Mouse (Mus musculus): ENCODE data around the gene Arhgap32.
"Not testable (repeated sequence)": the region's sequence is repeated elsewhere in the genome, so short reads cannot be mapped to it uniquely, and the experiment has no call there.

Arhgap32 gene

DNA sequence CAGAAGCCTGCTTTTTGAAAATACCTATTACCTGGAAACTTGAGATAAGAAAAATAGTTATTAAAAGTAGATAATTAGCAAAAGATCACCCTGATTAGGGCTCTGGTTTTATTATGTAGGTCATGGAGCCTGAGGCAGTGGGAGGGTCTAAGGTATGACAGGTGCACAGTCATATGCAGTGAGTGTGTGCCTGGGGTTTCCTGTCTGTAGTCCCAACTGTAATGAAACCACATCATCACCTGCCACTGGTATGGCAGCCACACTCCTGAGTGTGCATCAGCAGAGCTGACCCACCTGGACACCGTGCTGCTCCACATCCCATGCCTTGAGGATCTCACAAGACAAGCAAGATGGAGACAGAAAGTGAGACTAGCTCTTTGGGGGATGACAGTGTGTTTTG, at the start of gene Arhgap32:
Arhgap32 (plus strand) TSS at position 351 of the 400 bp plus-strand sequence.
- peak in 1 of 2 experiments; percentile 12 for DNase-seq

DNA sequence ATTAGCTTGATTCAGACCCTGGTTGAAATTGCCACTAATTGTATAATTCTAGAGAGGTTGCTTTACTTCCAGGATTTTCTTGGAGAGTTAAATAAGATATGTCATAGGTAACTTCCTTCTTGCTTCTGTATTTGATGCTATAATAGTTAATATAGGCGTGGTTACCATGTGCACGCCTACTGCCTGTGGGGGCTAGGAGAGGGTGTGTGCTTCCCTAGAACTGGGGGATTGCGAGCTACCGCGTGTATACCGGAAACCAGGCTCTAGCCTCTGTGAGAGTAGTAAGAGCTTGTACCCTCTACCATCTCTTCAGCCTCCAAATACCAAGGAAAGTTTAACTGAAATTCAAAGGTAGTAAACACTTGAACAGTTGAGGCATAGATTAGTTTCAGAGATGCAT, 43.2 kb upstream of the Arhgap32 start:
- DNase-seq, result no peak

GRCm38 (mm10) chr9:32088106-32088776, 27.7 kb upstream of the Arhgap32 start:
- no peak for DNase-seq

DNA sequence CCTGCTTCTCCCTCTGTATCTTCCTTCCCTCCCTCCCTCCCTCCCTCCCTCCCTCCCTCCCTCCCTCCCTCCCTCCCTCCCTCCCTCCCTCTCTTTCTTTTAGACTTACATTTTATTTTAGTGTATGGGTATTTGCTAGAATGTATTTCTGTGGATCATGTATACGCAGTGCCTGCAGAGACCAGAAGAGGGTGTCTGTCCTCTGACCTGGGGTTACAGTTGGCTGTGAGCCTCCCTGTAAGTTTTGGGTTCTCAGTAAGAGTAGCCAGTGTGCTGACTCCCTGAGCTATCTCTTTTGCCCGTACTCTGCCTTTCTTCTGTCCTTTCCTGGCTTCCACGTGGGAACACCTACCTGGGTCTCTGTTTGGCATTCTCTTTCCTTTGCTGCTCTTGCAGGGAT, 27.1 kb upstream of the Arhgap32 start:
- DNase-seq, result no peak

DNA sequence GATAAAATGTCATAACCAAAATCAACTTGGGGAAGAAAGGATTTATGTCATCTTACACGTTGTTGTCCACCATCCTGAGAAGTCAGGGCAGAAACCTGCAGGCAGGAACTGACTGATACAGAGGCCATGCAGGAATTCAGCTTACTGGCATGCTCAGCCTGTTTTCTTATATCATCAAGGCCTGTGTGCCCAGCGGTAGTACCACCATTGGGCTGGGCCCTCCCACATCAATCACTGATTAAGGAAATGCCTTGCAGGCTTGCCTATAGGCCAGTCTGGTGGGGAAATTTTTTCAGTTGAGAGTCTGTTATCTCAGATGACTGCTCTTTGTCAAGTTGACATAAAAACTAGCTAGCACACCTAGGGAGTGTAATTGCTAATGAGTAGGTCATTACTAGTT, 22.5 kb upstream of the Arhgap32 start:
- no peak for DNase-seq

DNA sequence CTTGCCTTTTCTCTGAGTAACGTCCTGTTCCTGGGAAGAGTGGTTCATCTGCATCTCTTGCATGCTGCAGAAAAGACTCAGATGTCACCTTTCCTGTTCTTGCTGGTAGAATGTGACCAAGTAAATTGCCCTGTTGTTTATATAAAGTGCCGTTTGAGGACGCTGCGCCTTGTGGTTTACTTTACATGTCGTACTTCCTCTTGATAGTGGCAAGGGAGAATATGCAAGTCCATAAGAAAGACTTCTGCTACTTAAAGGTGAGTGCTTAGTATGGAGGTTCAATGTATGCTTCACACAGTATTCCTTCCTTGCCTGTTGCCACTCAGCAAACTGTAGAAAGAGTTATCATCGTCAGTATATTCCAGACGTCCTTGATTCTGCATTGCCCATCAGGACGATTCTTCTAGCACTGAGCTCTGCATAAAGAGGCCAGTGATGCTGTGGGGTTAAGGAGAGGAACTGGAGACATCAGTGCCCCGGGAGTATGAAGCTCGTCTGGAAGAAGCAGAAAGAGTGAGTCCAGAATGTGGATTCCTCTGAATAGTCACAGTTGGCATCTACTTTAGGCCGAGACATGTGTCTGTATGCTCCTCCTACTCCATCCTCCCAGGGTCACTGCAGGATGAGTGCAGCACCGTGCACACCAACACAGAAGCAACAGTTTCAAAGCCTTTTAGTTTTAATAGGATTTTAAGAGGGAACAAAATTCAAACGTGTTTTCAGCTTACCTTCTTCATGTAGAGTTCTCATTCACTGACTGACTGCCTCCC, 21.4 kb upstream of the Arhgap32 start:
- no peak for DNase-seq

DNA sequence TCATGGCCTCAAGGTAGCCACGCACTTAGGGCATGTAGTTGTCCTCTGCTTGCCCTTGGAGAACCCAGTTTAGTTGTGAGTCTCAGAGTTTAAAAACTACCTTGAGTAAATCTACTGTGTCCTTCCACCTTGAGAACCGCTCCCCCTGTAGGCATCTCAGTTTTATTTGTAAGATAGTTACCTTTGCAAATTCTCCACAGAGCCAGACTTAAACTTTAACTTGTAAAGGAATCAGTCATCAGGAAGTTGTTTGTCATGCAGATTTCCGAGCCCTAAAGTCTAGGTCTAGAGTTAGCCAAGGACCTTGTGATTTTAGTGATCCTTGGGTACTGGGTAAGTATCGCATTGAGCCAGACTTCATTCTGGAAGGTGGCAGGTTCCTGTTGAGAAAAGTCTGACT, 20.4 kb upstream of the Arhgap32 start:
- DNase-seq, result no peak

DNA sequence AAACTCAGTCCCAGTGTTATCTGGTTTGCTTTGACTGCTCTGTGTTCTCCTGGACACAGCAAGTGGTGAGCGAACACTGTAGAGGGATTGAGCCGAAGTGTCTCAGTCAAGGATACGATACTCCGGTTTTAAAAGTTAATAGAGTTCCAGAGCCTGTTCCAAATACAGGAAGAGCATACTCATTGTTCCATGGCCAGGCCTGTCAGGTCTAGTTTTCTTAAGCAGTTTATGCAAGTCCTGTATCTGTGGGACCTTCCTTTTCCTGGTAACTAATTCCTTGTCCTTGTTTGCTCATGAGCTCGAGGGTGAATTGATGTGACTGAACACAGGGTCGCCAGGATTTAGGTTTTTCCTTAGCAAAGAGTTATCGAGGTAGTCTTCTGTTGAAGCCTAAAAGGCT, 19.4 kb upstream of the Arhgap32 start:
- no peak for DNase-seq

- DNase-seq, result no peak
Measured at GRCm38 (mm10) chr9:32097123-32097522, 18.8 kb upstream of the Arhgap32 start.

DNA sequence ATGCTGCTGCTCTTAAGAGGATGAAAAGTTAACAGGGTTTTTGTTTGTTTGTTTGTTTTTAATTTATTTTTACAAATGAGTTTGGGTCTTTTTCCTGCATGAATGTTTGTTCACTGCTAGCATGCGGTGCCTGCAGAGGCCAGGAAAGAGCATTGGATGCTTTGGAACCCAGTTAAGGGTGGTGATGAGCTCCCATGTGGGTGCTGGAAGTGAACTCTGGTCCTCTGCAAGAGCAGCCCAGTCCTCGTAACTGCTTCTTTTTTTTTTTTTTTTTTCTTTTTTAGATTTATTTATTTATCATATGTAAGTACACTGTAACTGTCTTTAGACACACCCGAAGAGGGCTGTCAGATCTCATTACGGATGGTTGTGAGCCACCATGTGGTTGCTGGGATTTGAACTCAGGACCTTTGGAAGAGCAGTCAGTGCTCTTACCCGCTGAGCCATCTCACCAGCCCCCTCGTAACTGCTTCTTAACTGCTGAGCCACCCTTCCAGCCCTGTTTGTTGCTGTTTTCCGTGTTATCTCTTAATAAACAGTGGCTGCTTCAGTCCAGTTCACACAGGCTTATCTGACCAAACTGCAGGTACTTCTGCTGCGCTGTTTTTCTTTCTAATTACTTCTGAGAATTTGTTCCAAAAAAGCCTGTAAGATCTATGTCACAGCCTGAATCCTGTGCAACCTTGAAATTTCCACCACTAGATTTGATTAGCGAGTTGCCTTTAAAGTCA, 17.3 kb upstream of the Arhgap32 start:
- no peak for DNase-seq

DNA sequence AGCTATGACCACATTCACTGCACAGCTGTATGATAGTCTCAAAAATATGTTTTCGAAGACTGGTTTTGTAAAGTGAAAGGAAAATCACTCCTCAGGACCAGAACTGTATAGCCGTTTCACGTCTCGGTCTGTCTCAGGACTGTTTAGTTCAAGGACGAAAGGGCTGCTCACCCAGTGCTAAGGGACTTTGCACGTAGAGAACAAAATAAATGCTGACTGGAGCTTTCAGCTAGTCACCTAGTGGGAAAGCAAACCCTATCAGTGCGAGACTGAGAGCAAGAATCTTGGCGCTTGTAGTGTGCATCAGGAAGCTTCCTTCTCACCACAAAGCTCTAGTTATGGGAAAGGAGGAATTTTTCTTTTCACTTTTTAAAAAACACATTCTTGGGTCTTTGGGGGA, 15.4 kb upstream of the Arhgap32 start:
- no peak for DNase-seq

GRCm38 (mm10) chr9:32101488-32101887, 14.4 kb upstream of the Arhgap32 start:
- DNase-seq, result no peak

- no peak for DNase-seq
Measured at GRCm38 (mm10) chr9:32104670-32105069, 11.3 kb upstream of the Arhgap32 start.

DNA sequence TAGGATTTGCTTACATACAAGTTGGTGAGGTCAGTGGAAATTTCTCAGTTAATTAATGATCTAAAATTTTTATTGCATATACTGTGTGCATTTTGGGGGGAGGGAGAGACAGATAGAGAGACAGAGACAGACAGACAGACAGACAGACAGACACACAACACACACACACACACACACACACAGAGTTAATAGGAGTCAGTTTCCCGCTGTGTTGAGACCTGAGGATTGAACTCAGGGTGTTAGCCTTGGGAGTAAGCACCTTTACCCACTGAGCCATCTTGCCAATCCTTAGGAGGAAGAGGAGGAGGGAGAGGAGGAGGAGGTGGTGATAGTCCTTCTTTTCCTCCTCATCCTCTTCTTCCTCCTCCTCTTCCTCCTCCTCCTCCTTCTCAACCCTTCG, 5.6 kb upstream of the Arhgap32 start:
- DNase-seq, result no peak

- DNase-seq, result no peak
Measured at GRCm38 (mm10) chr9:32116272-32116671, 336 bp downstream of the Arhgap32 start.

- DNase-seq, result no peak
Measured at GRCm38 (mm10) chr9:32117876-32118275, 1.9 kb downstream of the Arhgap32 start.

DNA sequence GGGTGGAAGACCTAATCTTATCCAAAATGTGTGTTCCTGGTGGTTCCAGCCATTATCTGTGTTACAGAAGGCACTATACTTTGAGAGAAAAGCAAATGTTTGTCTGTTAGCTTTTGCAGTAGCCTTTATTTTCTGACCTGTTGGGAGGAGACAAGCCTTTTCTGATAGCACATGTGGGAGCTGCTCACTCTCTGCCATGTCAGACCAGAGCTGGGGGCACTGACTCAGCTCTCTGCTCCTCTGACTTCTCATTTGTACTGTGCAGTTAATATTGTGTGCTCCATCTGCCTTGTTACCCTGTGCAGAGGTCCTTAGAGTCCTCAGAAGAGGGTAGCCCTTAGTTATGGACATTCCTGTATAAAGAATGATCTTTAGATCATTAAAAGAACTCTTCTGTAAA, 2.5 kb downstream of the Arhgap32 start:
- DNase-seq, result no peak

- no peak for DNase-seq
Measured at GRCm38 (mm10) chr9:32119586-32119985, 3.6 kb downstream of the Arhgap32 start.

DNA sequence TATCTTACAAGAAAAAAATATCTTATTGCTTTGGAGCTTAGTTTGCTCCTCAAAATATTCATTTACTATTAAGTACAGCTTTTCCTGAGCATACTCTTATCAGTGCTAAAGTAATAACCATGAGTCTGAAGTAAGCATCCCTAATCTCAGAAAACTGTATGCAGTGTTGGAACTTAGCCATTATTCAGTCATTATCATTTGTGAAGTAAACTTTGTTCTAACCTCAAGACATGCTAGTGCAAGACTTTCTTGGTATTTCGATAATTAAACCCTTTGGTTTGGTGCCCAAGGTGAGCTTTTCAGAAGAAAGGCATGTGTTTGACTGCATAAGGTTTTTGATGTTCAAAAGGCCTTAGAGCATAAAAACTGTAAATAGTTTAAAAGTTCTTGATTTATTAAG, 4.2 kb downstream of the Arhgap32 start:
- DNase-seq, result no peak

GRCm38 (mm10) chr9:32121271-32121670, 5.3 kb downstream of the Arhgap32 start:
- not testable (repeated sequence) for DNase-seq

- DNase-seq, result no peak
Measured at GRCm38 (mm10) chr9:32136195-32136594, 20.3 kb downstream of the Arhgap32 start.

- no peak for DNase-seq
Measured at GRCm38 (mm10) chr9:32136680-32137295, 20.9 kb downstream of the Arhgap32 start.

DNA sequence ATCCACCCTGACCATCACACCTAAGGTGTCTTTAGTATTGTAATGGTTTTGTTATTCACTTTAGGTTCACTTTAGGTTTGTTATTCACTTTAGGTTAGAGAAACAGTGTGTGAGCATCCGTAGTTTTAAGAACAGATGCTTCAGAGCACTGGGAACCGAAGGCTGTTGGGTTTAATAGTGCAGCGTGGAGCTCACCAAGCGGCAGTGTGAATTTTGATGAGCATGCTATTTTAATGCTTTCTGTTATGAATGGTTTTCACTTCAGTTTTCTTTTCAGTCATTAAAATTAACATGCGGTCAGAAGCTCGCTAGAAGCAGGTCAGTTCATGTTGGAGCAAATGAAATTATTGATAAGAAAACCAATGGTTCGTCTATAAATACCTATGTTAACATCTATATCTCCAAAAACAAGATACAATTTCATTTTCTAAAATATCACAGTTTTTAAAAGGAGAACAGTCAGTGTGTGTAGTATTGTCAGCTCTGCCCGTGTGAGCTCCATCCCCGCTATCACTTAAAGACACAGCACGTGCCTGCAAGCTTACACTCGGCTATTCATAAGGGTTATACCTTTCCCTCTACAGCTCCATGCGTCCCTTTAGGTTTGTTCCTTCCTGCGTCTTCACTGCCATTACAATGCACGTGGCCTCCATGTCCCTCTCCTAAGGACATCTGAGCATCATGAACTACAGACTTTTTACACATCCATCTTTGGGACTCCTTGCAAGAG, 21.9 kb downstream of the Arhgap32 start:
- no peak for DNase-seq
